Mouse (Mus musculus) forebrain, embryonic 16.5 days (tissue): ENCODE measurements around the gene Mtfmt. TPM values are rescaled to one million over a fixed set of nuclear protein-coding genes. Genes with fewer than 3 reads are reported as not detected.

Experiments
- ATAC-seq: fragments of 200-750 bp; cut with Nextera tagmentation; 2 replicates; pipeline ENCODE4 v1.8.0; 2017; ENCODE audit warnings: mild to moderate bottlenecking, moderate library complexity
- H3K27ac ChIP-seq: fragments of 300-500 bp; sonication (generic); 2 replicates; pipeline ENCODE4 v1.5.1; 2014; ENCODE audit warnings: low read length, control low read depth
- H3K27me3 ChIP-seq: fragments of 300-500 bp; sonication (generic); replicated peaks from 2 replicates; pipeline ENCODE4 v1.6.1; 2014; ENCODE audit warnings: low read length; ENCODE audit not compliant: control insufficient read depth, insufficient read depth
- H3K36me3 ChIP-seq: fragments of 300-500 bp; sonication (generic); 2 replicates; pipeline ENCODE4 v1.6.1; 2014; ENCODE audit not compliant: control insufficient read depth, insufficient read depth
- H3K4me1 ChIP-seq: fragments of 300-500 bp; sonication (generic); replicated peaks from 2 replicates; pipeline ENCODE4 v1.6.1; 2014; ENCODE audit warnings: low read length; ENCODE audit not compliant: control insufficient read depth, insufficient read depth
- H3K4me2 ChIP-seq: fragments of 300-500 bp; sonication (generic); 2 replicates; pipeline ENCODE4 v1.6.1; 2014; ENCODE audit warnings: mild to moderate bottlenecking, low read length, control low read depth
- H3K4me3 ChIP-seq: fragments of 300-500 bp; sonication (generic); replicated peaks from 2 replicates; pipeline ENCODE4 v1.5.1; 2014; ENCODE audit warnings: mild to moderate bottlenecking, low read length, control low read depth
- H3K9ac ChIP-seq: fragments of 300-500 bp; sonication (generic); replicated peaks from 2 replicates; pipeline ENCODE4 v1.6.1; 2014; ENCODE audit warnings: low read depth, low read length, control low read depth
- H3K9me3 ChIP-seq: fragments of 300-500 bp; sonication (generic); 2 replicates; pipeline ENCODE4 v1.6.1; 2016; ENCODE audit warnings: low read length; ENCODE audit not compliant: control insufficient read depth
- WGBS: fragments of 180-500 bp; shearing (Covaris S2); extraction: QIAGEN DNeasy Blood & Tissue Kit; methylation state at CpG from one replicate; pipeline ENCODE4 v1.1.7; 2014; 5-methylcytosine and 5-hydroxymethylcytosine counted together
- polyA plus RNA-seq: library from polyadenylated mRNA; unstranded; fragments of >200 nt; fragmentation: Nextera tagmentation; extraction: Ambion mirVana; gene quantifications from 2 replicates; pipeline ENCODE4 v1.2.1, GENCODE M21; 2015

Gene Mtfmt
- polyA plus RNA-seq, 1 experiment from 2014 or later = 23.5 TPM

GRCm38 (mm10) chr9:65399934-65400333 lies 35.6 kb upstream of the Mtfmt start:
- Histone ChIP-seq H3K4me3 (no peak overlapping the region), H3K27me3 (no peaks in the 10 kb centered on the region; the same call in 1 of the 2 replicates), H3K4me1 (peaks cover 12% of the 10 kb centered on the region), H3K36me3 (no peaks in the 10 kb centered on the region), H3K9ac (no peak overlapping the region), H3K27ac (no peak overlapping the region), H3K9me3 (no peaks in the 10 kb centered on the region), H3K4me2 (no peak overlapping the region)
- 94% methylated on average over 6 of the region's 6 CpGs for WGBS
- no peak for ATAC-seq

DNA sequence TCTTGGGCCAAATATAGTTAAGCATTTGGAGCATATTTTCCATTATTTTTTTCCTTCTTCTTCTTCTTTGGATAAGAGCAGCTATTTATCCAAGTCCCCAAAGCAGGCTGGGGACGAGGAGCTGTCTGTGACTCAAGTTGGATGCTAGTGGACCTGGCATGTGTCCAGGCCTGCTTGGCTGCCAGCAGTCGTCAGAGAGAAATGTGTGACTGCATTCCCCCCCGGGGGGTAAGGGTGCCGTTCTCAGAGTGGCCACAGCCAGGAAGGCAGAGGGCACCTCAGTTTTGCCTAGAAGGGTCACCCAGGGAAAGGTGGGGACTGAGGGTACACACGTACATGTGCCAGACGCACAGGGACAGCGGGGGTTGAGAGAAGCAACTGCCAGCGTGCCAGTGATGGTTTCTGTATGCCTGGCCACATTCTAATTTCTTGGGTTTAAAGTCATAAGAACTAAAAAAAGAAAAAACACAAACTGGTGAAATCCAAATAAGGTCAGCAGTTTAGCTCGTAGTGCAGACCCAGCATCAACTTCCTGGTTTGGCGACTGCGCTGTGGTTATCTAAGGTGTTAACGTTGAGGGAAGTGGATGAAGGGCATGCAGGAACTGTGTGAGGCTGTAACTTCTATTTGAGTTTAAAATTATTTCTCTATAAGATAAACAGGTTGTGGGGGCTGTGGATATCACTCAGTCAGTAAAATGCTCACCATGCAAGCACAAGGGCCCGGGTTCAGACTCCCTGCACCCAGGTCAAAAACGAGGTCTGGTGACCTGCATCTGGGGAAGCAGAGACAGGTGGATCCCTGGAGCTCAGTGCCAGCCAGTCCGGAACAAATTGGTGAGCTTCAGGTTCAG lies 31.0 kb upstream of the Mtfmt start:
- H3K4me2 ChIP-seq = no peak overlapping the region
- H3K27me3 ChIP-seq = no peaks in the 10 kb centered on the region
- WGBS = 62% methylated on average over 15 of the region's 15 CpGs
- ATAC-seq = no peak
- H3K4me1 ChIP-seq = peaks cover 3% of the 10 kb centered on the region; the same call in 1 of the 2 replicates
- no peaks in the 10 kb centered on the region for H3K9me3 ChIP-seq
- no peak overlapping the region for H3K4me3 ChIP-seq
- H3K27ac ChIP-seq = no peak overlapping the region
- H3K36me3 ChIP-seq = no peaks in the 10 kb centered on the region
- no peak overlapping the region for H3K9ac ChIP-seq

- H3K4me3 ChIP-seq = no peak overlapping the region
- ATAC-seq = no peak
- H3K4me1 ChIP-seq = peaks cover 3% of the 10 kb centered on the region; the same call in 1 of the 2 replicates
- no peak overlapping the region for H3K9ac ChIP-seq
- no peak overlapping the region for H3K4me2 ChIP-seq
- H3K36me3 ChIP-seq = no peaks in the 10 kb centered on the region
- no peak overlapping the region for H3K27ac ChIP-seq
- WGBS = 84% methylated on average over 2 of the region's 2 CpGs
- no peaks in the 10 kb centered on the region for H3K9me3 ChIP-seq
- no peaks in the 10 kb centered on the region for H3K27me3 ChIP-seq
Observed at GRCm38 (mm10) chr9:65405184-65405449, 30.5 kb upstream of the Mtfmt start.

GRCm38 (mm10) chr9:65407327-65407726 lies 28.3 kb upstream of the Mtfmt start:
- H3K36me3 ChIP-seq = no peaks in the 10 kb centered on the region
- no peaks in the 10 kb centered on the region for H3K27me3 ChIP-seq
- ATAC-seq = no peak
- peaks cover 3% of the 10 kb centered on the region; the same call in 1 of the 2 replicates for H3K4me1 ChIP-seq
- H3K4me2 ChIP-seq = no peak overlapping the region
- H3K9ac ChIP-seq = no peak overlapping the region
- no peak overlapping the region for H3K4me3 ChIP-seq
- no peak overlapping the region for H3K27ac ChIP-seq
- H3K9me3 ChIP-seq = no peaks in the 10 kb centered on the region
- 87% methylated on average over 5 of the region's 5 CpGs for WGBS

- H3K9ac ChIP-seq = no peak overlapping the region
- ATAC-seq = no peak
- no peak overlapping the region for H3K27ac ChIP-seq
- no peak overlapping the region for H3K4me2 ChIP-seq
- 78% methylated on average over 3 of the region's 3 CpGs for WGBS
- peaks cover 3% of the 10 kb centered on the region; the same call in 1 of the 2 replicates for H3K4me1 ChIP-seq
- no peaks in the 10 kb centered on the region for H3K9me3 ChIP-seq
- H3K36me3 ChIP-seq = no peaks in the 10 kb centered on the region
- H3K4me3 ChIP-seq = no peak overlapping the region
- no peaks in the 10 kb centered on the region for H3K27me3 ChIP-seq
Observed at GRCm38 (mm10) chr9:65407861-65408260, 27.7 kb upstream of the Mtfmt start.

GRCm38 (mm10) chr9:65408871-65409295 lies 26.7 kb upstream of the Mtfmt start:
- peaks cover 3% of the 10 kb centered on the region; the same call in 1 of the 2 replicates for H3K4me1 ChIP-seq
- no peak overlapping the region for H3K9ac ChIP-seq
- ATAC-seq = no peak
- no peak overlapping the region for H3K4me3 ChIP-seq
- no peaks in the 10 kb centered on the region for H3K36me3 ChIP-seq
- H3K27me3 ChIP-seq = no peaks in the 10 kb centered on the region
- H3K27ac ChIP-seq = no peak overlapping the region
- no peaks in the 10 kb centered on the region for H3K9me3 ChIP-seq
- WGBS = 73% methylated on average over 5 of the region's 5 CpGs
- no peak overlapping the region for H3K4me2 ChIP-seq

- Histone ChIP-seq H3K36me3 (no peaks in the 10 kb centered on the region), H3K4me3 (no peak overlapping the region), H3K9ac (no peak overlapping the region), H3K27ac (no peak overlapping the region), H3K4me2 (no peak overlapping the region), H3K4me1 (no peaks in the 10 kb centered on the region), H3K27me3 (no peaks in the 10 kb centered on the region), H3K9me3 (no peaks in the 10 kb centered on the region)
- ATAC-seq = no peak
- 91% methylated on average over 8 of the region's 8 CpGs for WGBS
Observed at GRCm38 (mm10) chr9:65410378-65410777, 25.2 kb upstream of the Mtfmt start.

DNA sequence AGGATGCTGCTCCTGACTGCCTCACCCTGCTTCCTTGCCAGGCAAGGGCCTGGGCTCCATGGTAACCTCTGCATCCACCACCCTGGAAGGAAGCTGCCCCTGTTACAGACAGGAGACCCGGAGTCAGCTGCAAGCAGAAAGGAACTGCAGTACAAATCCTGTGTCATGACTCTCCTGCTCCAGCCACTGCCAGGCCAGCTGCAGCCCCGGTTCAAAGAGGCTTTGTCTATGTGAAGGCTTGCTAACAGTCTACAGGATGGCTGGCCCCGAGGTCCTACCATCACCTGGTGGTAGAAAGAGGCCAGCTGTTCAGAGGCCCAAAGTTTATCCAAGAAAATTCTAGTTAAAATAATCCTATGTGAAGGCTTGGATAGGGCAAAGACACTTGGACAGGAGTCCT lies 24.3 kb upstream of the Mtfmt start:
- 72% methylated on average over 3 of the region's 3 CpGs for WGBS
- Histone ChIP-seq H3K36me3 (no peaks in the 10 kb centered on the region), H3K4me3 (no peak overlapping the region), H3K4me2 (no peak overlapping the region), H3K9ac (no peak overlapping the region), H3K4me1 (no peaks in the 10 kb centered on the region), H3K9me3 (no peaks in the 10 kb centered on the region), H3K27ac (no peak overlapping the region), H3K27me3 (no peaks in the 10 kb centered on the region)
- ATAC-seq = no peak

- no peak overlapping the region for H3K27ac ChIP-seq
- H3K4me1 ChIP-seq = no peaks in the 10 kb centered on the region
- H3K27me3 ChIP-seq = no peaks in the 10 kb centered on the region
- no peak overlapping the region for H3K4me2 ChIP-seq
- H3K9me3 ChIP-seq = no peaks in the 10 kb centered on the region
- H3K36me3 ChIP-seq = no peaks in the 10 kb centered on the region
- no peak for ATAC-seq
- 40% methylated on average over 3 of the region's 3 CpGs for WGBS
- H3K9ac ChIP-seq = no peak overlapping the region
- H3K4me3 ChIP-seq = no peak overlapping the region
Observed at GRCm38 (mm10) chr9:65417738-65418137, 17.8 kb upstream of the Mtfmt start.
